ENCODE assay signal across 9 mouse cellular contexts in the genomic region with DNA sequence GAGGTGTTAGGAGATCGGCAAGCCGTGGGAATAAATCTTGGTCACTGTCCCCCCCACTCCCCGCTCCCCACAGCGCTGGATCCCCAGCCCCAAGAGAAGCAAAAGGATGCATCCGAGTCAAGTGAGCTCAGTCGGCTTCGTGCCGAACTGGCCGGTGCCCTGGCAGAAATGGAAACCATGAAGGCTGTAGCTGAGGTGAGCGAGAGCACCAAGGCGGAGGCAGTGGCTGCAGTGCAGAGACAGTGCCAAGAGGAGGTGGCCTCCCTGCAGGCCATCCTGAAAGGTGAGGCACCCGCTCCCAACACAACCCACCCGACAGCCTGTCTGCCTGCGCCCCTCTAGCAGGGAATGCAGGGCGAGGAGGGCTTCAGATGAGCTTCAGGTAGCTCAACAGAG. TPM values are rescaled to one million over a fixed set of nuclear protein-coding genes. Genes with fewer than 3 reads are reported as not detected.
DNase-seq lines count a peak whose midpoint lies in the region; ATAC-seq and TF ChIP-seq lines count a peak whose summit lies in the region.
"Had no signal": no experiment of that assay in that cellular context is flagged by ENCODE, and none has a peak within 500 bp of the region (broad histone marks: within the 10 kb centered on the region; RNA-seq: fewer than 3 reads in every experiment).

No protein-coding gene starts in this region.

- H3K9me3 ChIP-seq in heart, embryonic 13.5 days: no peaks in the 10 kb centered on the region
- no peaks in the 10 kb centered on the region for H3K9me3 ChIP-seq in MEL (replicated peaks; ENCODE audit: insufficient read depth, low read length)
- no peaks in the 10 kb centered on the region for H3K9me3 ChIP-seq in hindbrain, embryonic 12.5 days (replicated peaks)
- no peaks in the 10 kb centered on the region for H3K9me3 ChIP-seq in midbrain, embryonic 12.5 days

- TF ChIP-seq POLR2A in MEL (IDR thresholded peaks at IDR 0.05; ENCODE audit: control insufficient read depth in 1 of 2, insufficient read depth in 1 of 2, low read depth in 1 of 2, low read length in 2 of 2, poor library complexity in 1 of 2): no peak

- H3K4me1 ChIP-seq in heart, embryonic 13.5 days: peaks cover 18% of the 10 kb centered on the region
- H3K4me1 ChIP-seq in MEL (ENCODE audit: control insufficient read depth in 1 of 2, insufficient read depth in 2 of 2, low read length in 2 of 2): peaks cover 0 to 6% of the 10 kb centered on the region in 2 experiments; a peak in 2 of 4 replicates
- peaks cover 15% of the 10 kb centered on the region for H3K4me1 ChIP-seq in hindbrain, embryonic 12.5 days
- H3K4me1 ChIP-seq in midbrain, embryonic 12.5 days: peaks cover 15% of the 10 kb centered on the region

- 23% methylated on average over 15 of the region's 15 CpGs for WGBS in heart, embryonic 13.5 days
- 30% methylated on average over 15 of the region's 15 CpGs for WGBS in hindbrain, embryonic 12.5 days
- WGBS in midbrain, embryonic 12.5 days: 31% methylated on average over 15 of the region's 15 CpGs

- TF ChIP-seq CTCF in MEL (IDR thresholded peaks at IDR 0.05 in 2 of 3, conservative IDR thresholded peaks at IDR 0.05 in 1 of 3; ENCODE audit: control insufficient read depth in 1 of 3, insufficient read depth in 1 of 3, low read depth in 2 of 3, low read length in 3 of 3, poor library complexity in 1 of 3, severe bottlenecking in 1 of 3): no peak

- peaks cover 28% of the 10 kb centered on the region for H3K36me3 ChIP-seq in heart, embryonic 13.5 days
- H3K36me3 ChIP-seq in MEL (ENCODE audit: control insufficient read depth in 1 of 2, insufficient read depth in 2 of 2, low read length in 2 of 2): peaks cover 0 to 4% of the 10 kb centered on the region in 2 experiments; a peak in 2 of 4 replicates
- H3K36me3 ChIP-seq in hindbrain, embryonic 12.5 days: peaks cover 10% of the 10 kb centered on the region; the same call in 1 of the 2 replicates
- peaks cover 9% of the 10 kb centered on the region; the same call in 1 of the 2 replicates for H3K36me3 ChIP-seq in midbrain, embryonic 12.5 days

- 0 out of 2 replicates have a peak, but pooled peaks have one; percentile 14 for ATAC-seq in heart, embryonic 13.5 days (ENCODE audit: extremely low read depth, insufficient number of reproducible peaks, low FRiP score, low TSS enrichment)
- ATAC-seq in hindbrain, embryonic 12.5 days (ENCODE audit: low FRiP score): peak; percentile 52
- peak; percentile 45 for ATAC-seq in midbrain, embryonic 12.5 days (ENCODE audit: low FRiP score, low read depth)

- no peak for DNase-seq in heart, adult 9 months (ENCODE audit: low spot score in 2 of 2)
- no peak for DNase-seq in MEL (ENCODE audit: low read depth, low spot score)
- DNase-seq in left cerebral cortex, adult 9 months (ENCODE audit: low spot score in 2 of 2): no peak
- DNase-seq in thymus, postnatal 4 days: no peak
- DNase-seq in layer of hippocampus, adult 11-12 months (ENCODE audit: low spot score): no peak

- H3K4me2 ChIP-seq in heart, embryonic 13.5 days: peak overlapping the region; percentile 72
- peak overlapping the region; percentile 73 for H3K4me2 ChIP-seq in hindbrain, embryonic 12.5 days (replicated peaks)
- H3K4me2 ChIP-seq in midbrain, embryonic 12.5 days (replicated peaks): peak overlapping the region; percentile 76

- no peaks in the 10 kb centered on the region for H3K27me3 ChIP-seq in heart, embryonic 13.5 days (replicated peaks)
- H3K27me3 ChIP-seq in MEL (ENCODE audit: control insufficient read depth in 1 of 2, insufficient read depth in 2 of 2, low read length in 2 of 2): no peaks in the 10 kb centered on the region
- H3K27me3 ChIP-seq in hindbrain, embryonic 12.5 days: no peaks in the 10 kb centered on the region
- 0 out of 2 replicates have a peak, but pooled peaks cover 4% of the 10 kb centered on the region for H3K27me3 ChIP-seq in midbrain, embryonic 12.5 days

- H3K4me3 ChIP-seq in heart, embryonic 13.5 days: peak overlapping the region; percentile 75
- H3K4me3 ChIP-seq in MEL (ENCODE audit: control insufficient read depth in 1 of 2, insufficient read depth in 1 of 2, low read depth in 2 of 2, low read length in 2 of 2): peak overlapping the region; percentile 29 to 81; a peak in 3 of 4 replicates
- peak overlapping the region; percentile 58 for H3K4me3 ChIP-seq in hindbrain, embryonic 12.5 days
- H3K4me3 ChIP-seq in midbrain, embryonic 12.5 days: peak overlapping the region; percentile 77

- TF ChIP-seq EP300 in MEL (IDR thresholded peaks at IDR 0.05; ENCODE audit: low read depth in 1 of 2, low read length in 2 of 2): no peak

- H3K9ac ChIP-seq in heart, embryonic 13.5 days: peak overlapping the region; percentile 88
- H3K9ac ChIP-seq in MEL (ENCODE audit: control insufficient read depth, low read depth, low read length, poor library complexity, severe bottlenecking): no peak overlapping the region
- peak overlapping the region; percentile 81 for H3K9ac ChIP-seq in hindbrain, embryonic 12.5 days
- peak overlapping the region; percentile 89 for H3K9ac ChIP-seq in midbrain, embryonic 12.5 days (replicated peaks)

- 0 out of 2 replicates have a peak overlapping the region, but pooled peaks have one; percentile 20 for H3K27ac ChIP-seq in heart, embryonic 13.5 days (replicated peaks)
- H3K27ac ChIP-seq in MEL (ENCODE audit: control insufficient read depth, low read depth, low read length): no peak overlapping the region
- H3K27ac ChIP-seq in hindbrain, embryonic 12.5 days: peak overlapping the region; percentile 90; the same call in 1 of the 2 replicates
- no peak overlapping the region for H3K27ac ChIP-seq in midbrain, embryonic 12.5 days (replicated peaks)

- H3K79me2 ChIP-seq in MEL (ENCODE audit: control insufficient read depth, insufficient read depth, low read length, poor library complexity): no peaks in the 10 kb centered on the region

- TF ChIP-seq RAD21 in MEL (IDR thresholded peaks at IDR 0.05; ENCODE audit: low read depth, low read length): no peak

TF ChIP-seq in MEL, 35 proteins besides CTCF, POLR2A, EP300 and RAD21 (continues in another document):
- TF ChIP-seq MAFK (IDR thresholded peaks at IDR 0.05; ENCODE audit: borderline replicate concordance, low read depth, low read length) (no peak), TBP (IDR thresholded peaks at IDR 0.05; ENCODE audit: low read depth, low read length) (no peak), KAT2A (conservative IDR thresholded peaks at IDR 0.05; ENCODE audit: low read depth, low read length) (no peak), NRF1 (IDR thresholded peaks at IDR 0.05; ENCODE audit: insufficient read depth, low read depth, low read length, poor library complexity, severe bottlenecking) (no peak), ZNF384 (IDR thresholded peaks at IDR 0.05; ENCODE audit: low read depth, low read length) (no peak), MYB (IDR thresholded peaks at IDR 0.05; ENCODE audit: low read depth, low read length) (no peak), SIN3A (IDR thresholded peaks at IDR 0.05; ENCODE audit: low read length) (no peak), ZC3H11A (IDR thresholded peaks at IDR 0.05; ENCODE audit: low read depth, low read length) (no peak), NELFE (IDR thresholded peaks at IDR 0.05; ENCODE audit: low read depth, low read length) (no peak), CHD1 (IDR thresholded peaks at IDR 0.05; ENCODE audit: low read depth, low read length) (no peak), ETS1 (IDR thresholded peaks at IDR 0.05; ENCODE audit: low read depth, low read length) (no peak), JUND (IDR thresholded peaks at IDR 0.05; ENCODE audit: low read depth, low read length) (no peak), MXI1 (IDR thresholded peaks at IDR 0.05; ENCODE audit: low read depth, low read length) (no peak)

RNA-seq across cellular contexts. Expression of gene Rabep2, which starts 0.9 kb away (rescaled TPM):
- 19.1 and 19.4 TPM in 2 replicates for polyA plus RNA-seq in heart, embryonic 13.5 days (2015; fragmentation: Nextera tagmentation; extraction: Ambion mirVana)
- total RNA-seq in MEL (2012; rRNA removed): 12.9 and 15.2 TPM in 2 replicates
- polyA plus RNA-seq in MEL (2012; ENCODE audit: insufficient read depth in 1 of 2, insufficient read length in 2 of 2, low read depth in 1 of 2, low replicate concordance in 2 of 2, missing spikeins in 1 of 2): 10 to 100 TPM in 1 of 2 experiments, not detected in 1; 16.2 TPM
- 31.1 and 32.1 TPM in 2 replicates for polyA plus RNA-seq in hindbrain, embryonic 12.5 days (2016; fragmentation: Nextera tagmentation; extraction: Ambion mirVana)
- polyA plus RNA-seq in midbrain, embryonic 12.5 days (2016; fragmentation: Nextera tagmentation; extraction: Ambion mirVana): 25.1 and 26.0 TPM in 2 replicates

RNA-seq across cellular contexts. Expression of gene Cd19, which starts 14.8 kb away (rescaled TPM):
- not detected in 2 replicates for polyA plus RNA-seq in heart, embryonic 13.5 days (2015; fragmentation: Nextera tagmentation; extraction: Ambion mirVana)
- total RNA-seq in MEL (2012; rRNA removed): not detected in 2 replicates
- not detected for polyA plus RNA-seq in MEL (2012; ENCODE audit: insufficient read depth in 1 of 2, insufficient read length in 2 of 2, low read depth in 1 of 2, low replicate concordance in 2 of 2, missing spikeins in 1 of 2)
- polyA plus RNA-seq in hindbrain, embryonic 12.5 days (2016; fragmentation: Nextera tagmentation; extraction: Ambion mirVana): not detected in 2 replicates
- polyA plus RNA-seq in midbrain, embryonic 12.5 days (2016; fragmentation: Nextera tagmentation; extraction: Ambion mirVana): not detected in 2 replicates
- total RNA-seq: layer of hippocampus, postnatal 36 days had no signal

RNA-seq across cellular contexts. Expression of gene Nfatc2ip, which starts 33.0 kb away (rescaled TPM):
- polyA plus RNA-seq in heart, embryonic 13.5 days (2015; fragmentation: Nextera tagmentation; extraction: Ambion mirVana): 1.0 and 1.7 TPM in 2 replicates
- 6.3 and 7.9 TPM in 2 replicates for total RNA-seq in MEL (2012; rRNA removed)
- polyA plus RNA-seq in MEL (2012; ENCODE audit: insufficient read depth in 1 of 2, insufficient read length in 2 of 2, low read depth in 1 of 2, low replicate concordance in 2 of 2, missing spikeins in 1 of 2): 10 to 100 TPM in 1 of 2 experiments, not detected in 1; 13.0 TPM
- 3.8 and 4.7 TPM in 2 replicates for polyA plus RNA-seq in hindbrain, embryonic 12.5 days (2016; fragmentation: Nextera tagmentation; extraction: Ambion mirVana)
- polyA plus RNA-seq in midbrain, embryonic 12.5 days (2016; fragmentation: Nextera tagmentation; extraction: Ambion mirVana): 3.4 and 4.3 TPM in 2 replicates

RNA-seq across cellular contexts. Expression of gene Atp2a1, which starts 33.4 kb away (rescaled TPM):
- polyA plus RNA-seq in heart, embryonic 13.5 days (2015; fragmentation: Nextera tagmentation; extraction: Ambion mirVana): 1.3 and 2.2 TPM in 2 replicates
- total RNA-seq in MEL (2012; rRNA removed): 0.04 and 0.20 TPM in 2 replicates
- under 1 TPM in 1 of 2 experiments, not detected in 1; 0.47 TPM for polyA plus RNA-seq in MEL (2012; ENCODE audit: insufficient read depth in 1 of 2, insufficient read length in 2 of 2, low read depth in 1 of 2, low replicate concordance in 2 of 2, missing spikeins in 1 of 2)
- polyA plus RNA-seq in hindbrain, embryonic 12.5 days (2016; fragmentation: Nextera tagmentation; extraction: Ambion mirVana): 4.1 and 16.7 TPM in 2 replicates
- polyA plus RNA-seq in midbrain, embryonic 12.5 days (2016; fragmentation: Nextera tagmentation; extraction: Ambion mirVana): 0.57 and 0.58 TPM in 2 replicates

RNA-seq across cellular contexts. Expression of gene Sh2b1, which starts 45.7 kb away (rescaled TPM):
- 40.7 and 41.2 TPM in 2 replicates for polyA plus RNA-seq in heart, embryonic 13.5 days (2015; fragmentation: Nextera tagmentation; extraction: Ambion mirVana)
- 11.8 and 13.1 TPM in 2 replicates for total RNA-seq in MEL (2012; rRNA removed)
- 10 to 100 TPM in 1 of 2 experiments, not detected in 1; 48.9 TPM for polyA plus RNA-seq in MEL (2012; ENCODE audit: insufficient read depth in 1 of 2, insufficient read length in 2 of 2, low read depth in 1 of 2, low replicate concordance in 2 of 2, missing spikeins in 1 of 2)
- 63.5 and 65.8 TPM in 2 replicates for polyA plus RNA-seq in hindbrain, embryonic 12.5 days (2016; fragmentation: Nextera tagmentation; extraction: Ambion mirVana)
- 60.9 and 66.1 TPM in 2 replicates for polyA plus RNA-seq in midbrain, embryonic 12.5 days (2016; fragmentation: Nextera tagmentation; extraction: Ambion mirVana)

Comparison
In these comparisons a context has a peak if more than half of its experiments do, and no peak if none do; other contexts are left out.
1. H3K27ac ChIP-seq: peak in heart, embryonic 13.5 days (single experiment) and hindbrain, embryonic 12.5 days (single experiment); none in MEL (single experiment) and midbrain, embryonic 12.5 days (single experiment).
2. Peak in every context shown above with its lines, with median percentiles within 50 percentile points of each other: ATAC-seq, H3K4me2 ChIP-seq and H3K4me3 ChIP-seq.